ENCODE assay signal across 9 mouse cellular contexts in genomic region chr2:122302574-122303241, GRCm38 (mm10). TPM values are rescaled to one million over a fixed set of nuclear protein-coding genes. Genes with fewer than 3 reads are reported as not detected.
DNase-seq lines count a peak whose midpoint lies in the region; ATAC-seq and TF ChIP-seq lines count a peak whose summit lies in the region.
"Had no signal": no experiment of that assay in that cellular context is flagged by ENCODE, and none has a peak within 500 bp of the region (broad histone marks: within the 10 kb centered on the region; RNA-seq: fewer than 3 reads in every experiment).

No protein-coding gene starts in this region.

- TF ChIP-seq CTCF in lung, postnatal 0 days (IDR thresholded peaks at IDR 0.05): peak; percentile 78

- H3K4me3 ChIP-seq in lung, postnatal 0 days (ENCODE audit: low read depth, low read length): no peak overlapping the region

- no peaks in the 10 kb centered on the region for H3K9me3 ChIP-seq in lung, postnatal 0 days (ENCODE audit: low read length)
- H3K9me3 ChIP-seq: limb, embryonic 15.5 days had no signal

- no peak overlapping the region for H3K4me2 ChIP-seq in lung, postnatal 0 days (replicated peaks; ENCODE audit: low read depth, low read length)

- peaks cover 11% of the 10 kb centered on the region; the same call in 1 of the 2 replicates for H3K4me1 ChIP-seq in lung, postnatal 0 days (ENCODE audit: insufficient read depth, low read depth, low read length)

- peak; percentile 58 for ATAC-seq in lung, postnatal 0 days

- no peak overlapping the region for H3K9ac ChIP-seq in lung, postnatal 0 days (replicated peaks; ENCODE audit: low read depth)
- H3K9ac ChIP-seq: limb, embryonic 15.5 days had no signal

- peaks cover 47% of the 10 kb centered on the region for H3K27me3 ChIP-seq in lung, postnatal 0 days (replicated peaks; ENCODE audit: insufficient read depth, low read length)

- no peaks in the 10 kb centered on the region for H3K36me3 ChIP-seq in lung, postnatal 0 days (ENCODE audit: insufficient read depth, low read length)
- H3K36me3 ChIP-seq: limb, embryonic 15.5 days had no signal

- 7% methylated on average over 9 of the region's 9 CpGs for WGBS in lung, postnatal 0 days

- no peak for TF ChIP-seq EP300 in lung, postnatal 0 days (IDR thresholded peaks at IDR 0.05)

- H3K27ac ChIP-seq in lung, postnatal 0 days (ENCODE audit: low read length): no peak overlapping the region
- H3K27ac ChIP-seq: limb, embryonic 15.5 days had no signal

- peak; percentile 88 for DNase-seq in CD4-positive, CD25-positive, alpha-beta regulatory T cell, adult 2 months (ENCODE audit: low read depth, low spot score)
- DNase-seq in NIH3T3 (ENCODE audit: low read depth): peak; percentile 79
- DNase-seq in cerebellum, adult 9-10 months: peak; percentile 63
- DNase-seq in frontal cortex, postnatal 10 days (ENCODE audit: low spot score in 2 of 2): peak; percentile 46 to 58
- DNase-seq in kidney, postnatal 10 days: peak; percentile 76
- DNase-seq in lung, postnatal 0 days (ENCODE audit: low spot score): peak; percentile 69
- peak; percentile 54 for DNase-seq in retina, postnatal 7 days (ENCODE audit: low read depth, low spot score)
- peak; percentile 44 for DNase-seq in yolk sac, embryonic 10.5 days (ENCODE audit: low spot score)

RNA-seq across cellular contexts. Expression of gene Duoxa2, which starts 4.0 kb away (rescaled TPM):
- 0.07 TPM in 1 of 2 replicates, not detected in the other for polyA plus RNA-seq in lung, postnatal 0 days (2015; fragmentation: Nextera tagmentation; extraction: Ambion mirVana)

RNA-seq across cellular contexts. Expression of gene Duox2, which starts 4.5 kb away (rescaled TPM):
- 0.02 and 0.04 TPM in 2 replicates for polyA plus RNA-seq in lung, postnatal 0 days (2015; fragmentation: Nextera tagmentation; extraction: Ambion mirVana)

RNA-seq across cellular contexts. Expression of gene Duoxa1, which starts 10.8 kb away (rescaled TPM):
- 0.21 TPM in 1 of 2 replicates, not detected in the other for polyA plus RNA-seq in lung, postnatal 0 days (2015; fragmentation: Nextera tagmentation; extraction: Ambion mirVana)

RNA-seq across cellular contexts. Expression of gene Duox1, which starts 12.8 kb away (rescaled TPM):
- 0.06 and 0.15 TPM in 2 replicates for polyA plus RNA-seq in lung, postnatal 0 days (2015; fragmentation: Nextera tagmentation; extraction: Ambion mirVana)
